Mouse (Mus musculus) MN1 (cell line): ENCODE data around the gene Cyp2c23.

Experiments used
- DNase-seq: peaks from one replicate; pipeline ENCODE4 v3.0.0-alpha.2; 2016; ENCODE audit warnings: low spot score

Cyp2c23 gene

DNA sequence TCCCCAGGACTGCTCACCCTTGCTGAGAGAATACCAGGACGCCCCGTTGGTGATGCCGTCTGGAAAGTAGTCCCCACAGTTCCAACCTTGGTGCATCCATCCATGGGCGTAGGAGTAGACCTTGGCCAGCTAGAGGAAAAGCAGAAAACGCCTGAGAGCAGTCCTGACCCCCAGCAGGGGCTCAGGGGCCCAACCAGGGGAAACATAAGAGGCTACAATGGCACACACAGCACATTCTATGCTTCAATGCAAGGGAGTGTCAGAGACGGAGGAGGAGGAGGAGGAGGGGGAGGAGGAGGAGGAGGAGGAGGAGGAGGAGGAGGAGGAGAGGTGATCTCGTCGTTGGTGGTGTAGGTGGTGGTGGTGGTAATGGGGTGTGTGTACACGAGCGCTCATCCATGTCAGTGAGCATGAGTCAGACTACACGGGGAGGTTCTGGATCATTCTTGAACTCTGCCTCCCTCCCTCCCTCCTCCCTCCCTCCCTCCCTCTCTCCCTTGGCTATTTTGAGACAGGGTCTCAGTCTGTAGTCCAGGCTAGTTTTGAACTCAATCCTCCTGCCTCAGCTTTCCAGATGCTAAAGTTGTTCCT lies 60.5 kb downstream of the Cyp2c23 start:
- DNase-seq = no peak

DNA sequence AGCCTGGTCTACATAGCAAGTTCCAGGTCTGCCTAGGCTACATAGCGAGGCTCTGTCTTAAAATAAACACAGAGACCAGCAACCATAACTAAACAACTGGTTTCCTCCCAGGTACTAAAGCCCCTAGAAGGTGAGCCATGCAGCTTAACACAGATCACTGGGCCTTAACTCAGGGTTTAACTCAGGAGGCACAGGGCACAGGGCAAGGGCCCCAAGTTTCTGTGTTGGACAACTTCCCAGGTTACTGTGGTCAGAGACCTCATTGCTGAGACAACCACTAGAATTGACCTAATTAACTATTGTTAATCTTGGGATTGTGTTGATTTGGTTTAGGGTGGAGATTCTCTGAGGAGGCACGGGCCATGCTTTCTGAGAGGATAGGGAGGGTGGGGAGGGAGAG lies 62.5 kb downstream of the Cyp2c23 start:
- no peak for DNase-seq

DNA sequence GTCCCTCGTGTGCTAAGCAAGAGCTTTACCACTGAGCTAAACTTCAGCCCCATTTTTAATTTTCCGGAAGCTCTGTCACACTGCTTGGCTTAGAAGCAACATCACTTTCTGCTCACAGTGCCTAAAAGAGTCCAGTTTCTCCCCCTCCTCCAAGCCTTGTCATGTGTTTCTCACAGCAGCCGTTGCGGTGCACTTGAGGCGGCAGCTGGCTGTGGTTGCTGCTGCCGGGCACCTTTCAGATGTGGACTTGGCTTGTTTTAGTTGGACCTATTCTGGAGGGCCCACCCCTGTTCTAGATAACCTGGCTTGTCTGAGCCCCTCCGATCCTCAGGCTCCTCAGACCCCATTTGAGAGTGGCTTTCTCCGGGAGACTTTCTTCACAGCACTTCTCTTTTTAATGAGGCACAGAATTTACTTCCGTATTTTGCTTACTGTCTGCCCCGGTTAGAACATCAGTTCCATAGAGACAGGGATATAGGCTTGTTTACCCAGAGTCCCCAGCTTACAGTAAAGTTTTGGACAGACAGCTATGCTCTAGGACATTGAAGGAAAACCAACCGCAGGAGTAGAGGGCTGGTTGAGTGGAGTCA lies 63.4 kb downstream of the Cyp2c23 start:
- DNase-seq = no peak

DNA sequence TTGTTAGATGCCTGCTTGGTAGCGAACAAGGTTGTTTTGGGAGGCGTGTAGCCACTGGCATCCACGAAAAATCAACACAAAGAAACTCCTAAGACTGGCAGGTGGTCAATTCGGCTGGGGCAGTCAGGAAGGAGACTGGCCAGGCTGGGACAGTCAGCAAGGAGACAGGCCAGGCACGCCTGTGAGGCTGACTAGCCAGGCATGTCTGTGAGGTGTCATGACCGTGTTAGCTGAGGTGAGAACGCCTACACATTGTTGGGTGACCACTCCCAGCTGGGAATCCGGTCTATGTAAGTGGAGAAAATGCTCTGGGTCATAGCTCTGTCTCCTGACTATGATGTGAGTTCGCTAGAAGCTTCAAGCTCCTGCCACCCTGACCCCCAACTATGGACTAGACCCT lies 66.2 kb downstream of the Cyp2c23 start:
- no peak for DNase-seq

DNA sequence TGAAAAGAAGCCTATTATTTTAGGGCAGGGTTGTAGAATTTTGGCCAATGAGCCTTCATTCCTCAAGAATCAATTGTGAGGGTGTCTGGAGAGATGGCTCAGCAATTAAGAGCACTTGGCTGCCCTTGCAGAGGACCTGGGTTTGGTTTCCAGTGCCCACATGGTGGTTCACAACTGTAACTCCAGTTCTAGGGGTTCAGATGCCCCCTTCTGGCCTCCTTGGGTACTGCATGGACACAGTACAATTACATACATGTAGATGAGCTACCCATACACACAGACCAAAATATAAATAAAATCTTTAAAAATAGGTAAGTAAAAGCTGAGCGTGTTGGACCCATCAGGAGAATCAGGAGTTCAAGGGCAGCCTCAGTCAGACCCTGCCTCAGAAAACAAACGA lies 67.8 kb downstream of the Cyp2c23 start:
- DNase-seq = no peak

DNA sequence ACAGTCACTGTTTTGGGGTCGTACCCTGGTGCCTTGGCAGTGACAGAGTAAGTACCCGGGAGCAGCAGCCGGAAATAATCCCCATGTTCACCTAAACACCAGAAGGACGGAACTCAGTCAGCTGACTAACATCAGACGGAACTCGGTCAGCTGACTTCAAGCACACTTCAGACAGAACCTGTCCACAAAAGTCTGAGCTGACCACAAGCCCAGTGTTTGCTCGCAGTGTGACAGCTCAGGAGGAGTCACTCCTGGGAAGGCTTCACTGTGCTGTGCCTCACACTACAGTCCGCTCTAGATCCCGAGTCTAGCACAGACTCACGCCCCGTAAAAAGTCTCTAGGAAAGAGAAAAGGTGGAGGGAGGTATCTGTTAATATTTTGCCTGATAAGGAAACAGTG lies 69.0 kb downstream of the Cyp2c23 start:
- no peak for DNase-seq

DNA sequence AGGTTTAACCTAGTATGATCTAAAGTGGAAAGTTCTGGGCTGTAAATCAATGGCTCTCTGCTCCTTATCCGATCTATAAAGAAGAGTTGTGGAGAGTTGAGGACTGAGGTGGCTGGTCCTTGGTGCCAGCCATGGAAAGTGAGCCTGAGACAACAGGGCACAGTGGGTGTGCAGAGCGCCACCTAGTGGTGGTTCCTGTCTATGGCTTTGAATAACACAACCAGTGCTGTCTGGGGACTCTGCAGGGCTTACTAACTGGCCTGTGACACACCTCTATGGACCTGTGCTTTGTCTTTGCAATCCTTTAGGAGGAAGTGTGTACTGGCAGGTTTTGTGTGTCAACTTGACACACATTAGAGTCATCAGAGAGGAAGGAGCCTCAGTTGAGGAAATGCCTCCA lies 69.8 kb downstream of the Cyp2c23 start:
- no peak for DNase-seq

DNA sequence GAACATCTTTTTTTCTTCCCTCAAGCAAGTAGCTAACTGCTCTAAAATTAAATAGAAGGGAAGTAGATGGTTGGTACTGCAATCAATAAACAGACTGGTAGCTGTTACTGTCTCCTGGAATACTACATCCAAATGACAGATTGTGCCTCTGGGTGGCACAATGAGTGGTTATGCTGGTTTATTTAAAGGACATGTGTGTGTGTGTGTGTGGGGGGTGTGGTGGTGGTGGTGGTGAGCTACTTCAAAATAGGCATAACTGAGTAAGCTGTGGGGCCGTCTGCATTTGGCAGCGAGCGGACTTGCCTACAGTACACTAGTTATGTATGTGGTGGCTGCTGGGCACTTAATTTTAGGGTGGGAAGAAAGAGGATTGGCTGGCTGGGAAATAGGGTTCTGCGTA lies 71.1 kb downstream of the Cyp2c23 start:
- no peak for DNase-seq

DNA sequence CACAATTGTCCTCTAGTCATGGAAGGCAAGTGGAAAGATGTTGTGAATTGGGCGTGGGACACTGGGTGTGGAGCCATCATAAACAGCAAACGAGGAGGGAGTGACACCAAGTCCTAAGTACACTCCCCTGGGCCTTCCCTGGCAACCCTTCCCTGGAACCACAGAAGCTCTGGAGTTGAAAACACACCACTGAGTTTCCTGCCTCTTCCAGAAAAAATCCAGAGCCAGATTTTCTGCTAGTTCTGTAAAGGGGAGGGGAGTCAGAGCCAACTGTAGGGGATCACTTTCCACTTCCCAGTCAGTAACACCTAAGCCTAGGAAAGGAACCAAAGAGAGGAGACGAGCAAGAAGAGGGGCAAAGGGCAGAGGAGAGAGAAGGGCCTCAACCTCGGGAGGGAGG lies 71.6 kb downstream of the Cyp2c23 start:
- DNase-seq = no peak

DNA sequence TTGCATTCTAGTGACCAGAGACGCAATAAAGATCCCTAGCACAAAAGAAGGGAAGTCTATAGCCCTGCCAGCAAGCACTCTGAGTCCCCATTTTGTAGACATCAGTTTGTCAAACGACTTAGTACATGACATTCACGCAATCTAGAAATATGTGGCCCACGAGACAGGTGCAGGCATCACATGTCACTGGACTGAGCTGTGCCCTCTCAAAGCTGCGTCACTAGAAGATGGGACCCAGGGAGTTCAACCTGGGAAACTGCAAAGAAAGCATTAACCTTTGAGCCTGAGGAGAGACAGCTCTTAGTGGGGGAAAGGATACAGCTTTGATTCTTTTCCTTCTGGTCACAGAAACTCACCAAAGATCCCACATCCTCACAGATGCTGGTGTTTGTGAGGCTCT lies 73.7 kb downstream of the Cyp2c23 start:
- DNase-seq = no peak
